Mouse (Mus musculus): ENCODE data around the gene Dhdh. TPM values are rescaled to one million over a fixed set of nuclear protein-coding genes. Genes with fewer than 3 reads are reported as not detected.
"Not testable (repeated sequence)": the region's sequence is repeated elsewhere in the genome, so short reads cannot be mapped to it uniquely, and the experiment has no call there.

Gene Dhdh
- polyA plus RNA-seq, 1 experiment from 2014 or later, result 6.1 TPM

DNA sequence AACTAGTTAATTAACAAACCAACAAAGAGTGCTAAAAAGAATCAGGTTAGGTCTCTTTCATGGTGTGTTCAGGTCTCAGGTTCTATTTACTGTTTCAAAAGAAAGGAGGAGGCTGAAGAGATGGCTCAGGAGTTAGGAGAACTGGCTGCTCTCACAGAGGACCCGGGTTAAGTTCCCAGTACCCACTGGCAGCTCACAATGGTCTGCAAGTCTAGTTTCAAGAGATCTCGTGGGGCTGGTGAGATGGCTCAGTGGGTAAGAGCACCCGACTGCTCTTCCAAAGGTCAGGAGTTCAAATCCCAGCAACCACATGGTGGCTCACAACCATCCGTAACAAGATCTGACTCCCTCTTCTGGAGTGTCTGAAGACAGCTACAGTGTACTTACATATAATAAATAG is 8.3 kb downstream of the Dhdh start:
- not testable (repeated sequence) for H3K4me3 ChIP-seq; H3K4me1 ChIP-seq; H3K27me3 ChIP-seq (ENCODE audit: insufficient read depth, poor library complexity, severe bottlenecking); H3K36me3 ChIP-seq; H3K27ac ChIP-seq; H3K9me3 ChIP-seq; DNase-seq (ENCODE audit: low spot score)
- WGBS, result 81% methylated on average over 3 of the region's 4 CpGs

GRCm38 (mm10) chr7:45478774-45479173 is 9.8 kb downstream of the Dhdh start:
- Histone ChIP-seq H3K4me1 (no peaks in the 10 kb centered on the region), H3K4me3 (no peak overlapping the region), H3K36me3 (peaks cover 9% of the 10 kb centered on the region), H3K27me3 (ENCODE audit: insufficient read depth, poor library complexity, severe bottlenecking) (no peaks in the 10 kb centered on the region), H3K27ac (no peak overlapping the region), H3K9me3 (no peaks in the 10 kb centered on the region)
- no peak for DNase-seq (ENCODE audit: low spot score)
- WGBS, result 89% methylated on average over 7 of the region's 7 CpGs

- no peak overlapping the region for H3K27ac ChIP-seq
- H3K4me1 ChIP-seq, result no peaks in the 10 kb centered on the region
- H3K27me3 ChIP-seq (ENCODE audit: insufficient read depth, poor library complexity, severe bottlenecking), result no peaks in the 10 kb centered on the region
- no peak for DNase-seq (ENCODE audit: low spot score)
- no peaks in the 10 kb centered on the region for H3K9me3 ChIP-seq
- H3K4me3 ChIP-seq, result no peak overlapping the region
- 24% methylated on average over 3 of the region's 3 CpGs for WGBS
- peaks cover 9% of the 10 kb centered on the region for H3K36me3 ChIP-seq
Measured at GRCm38 (mm10) chr7:45477003-45477402, 11.6 kb downstream of the Dhdh start.

GRCm38 (mm10) chr7:45476453-45476852 is 12.2 kb downstream of the Dhdh start:
- Histone ChIP-seq H3K36me3 (peaks cover 9% of the 10 kb centered on the region), H3K27me3 (ENCODE audit: insufficient read depth, poor library complexity, severe bottlenecking) (no peaks in the 10 kb centered on the region), H3K4me1 (no peaks in the 10 kb centered on the region), H3K27ac (no peak overlapping the region), H3K4me3 (no peak overlapping the region), H3K9me3 (no peaks in the 10 kb centered on the region)
- DNase-seq (ENCODE audit: low spot score), result no peak
- WGBS, result 52% methylated on average over 1 of the region's 1 CpGs

DNA sequence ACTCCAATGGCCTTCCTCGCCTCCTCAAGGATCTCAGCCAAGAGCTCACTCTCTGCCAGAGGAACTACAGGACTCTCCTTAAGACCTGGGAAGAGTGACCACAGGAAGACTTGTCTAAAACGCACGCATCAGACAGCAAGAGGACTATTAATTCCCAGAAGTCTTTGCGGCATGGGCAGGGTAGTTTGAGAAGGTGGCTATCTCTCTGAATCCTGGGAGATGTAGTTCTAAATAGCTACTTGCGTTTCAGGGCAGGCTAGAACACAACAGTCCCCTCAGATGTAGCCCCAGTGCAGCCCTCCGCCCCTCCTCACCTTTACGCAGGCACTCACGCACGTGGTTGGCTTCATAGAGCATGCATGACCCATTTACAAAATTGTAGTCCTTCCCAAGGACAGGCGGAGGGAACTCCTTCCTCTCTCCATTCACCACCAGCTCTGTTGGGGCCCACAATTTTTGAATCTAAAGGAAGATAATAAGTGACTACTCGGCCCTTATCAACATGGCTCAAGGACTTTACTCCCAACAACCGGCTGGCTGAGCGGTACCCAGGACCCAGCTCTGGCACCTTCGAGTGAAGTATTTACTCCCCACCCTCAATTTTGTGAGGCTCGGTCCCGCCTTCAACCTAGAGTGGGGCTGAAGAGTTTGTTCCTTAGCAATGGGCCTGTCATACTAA is 13.2 kb downstream of the Dhdh start:
- Histone ChIP-seq H3K27ac (peak overlapping the region; percentile 80), H3K36me3 (peaks cover 9% of the 10 kb centered on the region), H3K4me3 (peak overlapping the region; percentile 49)

GRCm38 (mm10) chr7:45470869-45471268 is 17.7 kb downstream of the Dhdh start:
- no peak overlapping the region for H3K4me3 ChIP-seq
- peaks cover 12% of the 10 kb centered on the region for H3K4me1 ChIP-seq
- H3K27me3 ChIP-seq (ENCODE audit: insufficient read depth, poor library complexity, severe bottlenecking), result no peaks in the 10 kb centered on the region
- H3K36me3 ChIP-seq, result no peaks in the 10 kb centered on the region
- H3K27ac ChIP-seq, result no peak overlapping the region
- no peak for DNase-seq (ENCODE audit: low spot score)
- 9% methylated on average over 3 of the region's 3 CpGs for WGBS
- no peaks in the 10 kb centered on the region for H3K9me3 ChIP-seq

More for the DNA sequence above, 13.2 kb downstream of the Dhdh start:
- H3K9me3 ChIP-seq, result no peaks in the 10 kb centered on the region
- no peaks in the 10 kb centered on the region for H3K27me3 ChIP-seq (ENCODE audit: insufficient read depth, poor library complexity, severe bottlenecking)
- WGBS, result 61% methylated on average over 16 of the region's 16 CpGs
- no peaks in the 10 kb centered on the region for H3K4me1 ChIP-seq
- DNase-seq (ENCODE audit: low spot score), result no peak

- H3K4me1 ChIP-seq, result peaks cover 22% of the 10 kb centered on the region
- H3K9me3 ChIP-seq, result no peaks in the 10 kb centered on the region
- peak overlapping the region; percentile 95 for H3K4me3 ChIP-seq
- peak overlapping the region; percentile 96 for H3K27ac ChIP-seq
- DNase-seq (ENCODE audit: low spot score), result no peak
- 26% methylated on average over 7 of the region's 7 CpGs for WGBS
- H3K36me3 ChIP-seq, result peaks cover 33% of the 10 kb centered on the region
- no peaks in the 10 kb centered on the region for H3K27me3 ChIP-seq (ENCODE audit: insufficient read depth, poor library complexity, severe bottlenecking)
Measured at GRCm38 (mm10) chr7:45467090-45467670, 21.4 kb downstream of the Dhdh start.

DNA sequence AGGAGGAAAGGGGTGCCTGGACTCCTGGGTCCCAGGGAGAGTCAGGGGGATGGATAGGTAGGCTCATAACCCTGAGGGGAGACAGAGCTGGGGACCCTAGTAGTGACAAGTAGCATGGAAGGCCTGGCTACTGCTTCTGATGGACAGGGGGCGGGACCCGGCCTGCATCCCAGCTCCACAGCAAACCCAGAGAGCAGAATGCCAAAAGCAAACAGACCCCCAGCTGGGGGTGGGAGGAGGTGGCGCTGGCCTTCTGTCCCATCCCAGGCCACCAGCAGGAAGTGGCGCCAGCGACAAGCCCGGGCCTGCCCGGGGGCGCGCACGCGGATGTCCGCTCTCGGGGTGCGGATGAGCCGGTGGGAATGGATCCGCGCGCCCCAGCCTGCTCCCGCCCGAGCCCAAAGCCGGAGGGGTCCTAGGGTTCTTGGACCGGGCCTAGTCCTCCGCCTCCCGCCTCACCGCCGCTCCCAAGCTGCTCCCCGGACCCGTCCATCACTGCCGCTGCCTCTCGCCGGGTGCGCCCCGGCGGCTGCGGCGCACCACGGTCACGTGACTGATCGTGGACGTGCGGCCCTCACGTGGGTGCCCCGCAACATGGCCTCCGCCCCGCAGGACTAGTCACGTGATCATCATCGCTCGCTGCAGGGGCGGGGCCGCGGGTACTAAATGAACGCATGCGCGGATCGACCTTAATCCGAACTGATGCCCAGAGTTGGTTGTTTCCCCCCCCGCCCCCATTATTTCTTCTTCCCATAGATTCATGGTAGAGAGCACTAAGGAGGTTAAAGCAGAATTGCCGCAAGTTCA is 22.1 kb downstream of the Dhdh start, which contains the start of gene Bax:
Gene Bax, minus strand, starts transcription at position 616 of the 807 bp plus-strand sequence.
- WGBS, result 0% methylated on average over 58 of the region's 58 CpGs
- Histone ChIP-seq H3K36me3 (peaks cover 39% of the 10 kb centered on the region), H3K27me3 (ENCODE audit: insufficient read depth, poor library complexity, severe bottlenecking) (no peaks in the 10 kb centered on the region), H3K4me1 (peaks cover 27% of the 10 kb centered on the region), H3K9me3 (no peaks in the 10 kb centered on the region), H3K4me3 (peak within 1 kb of the TSS; percentile 95), H3K27ac (peak within 1 kb of the TSS; percentile 96)
- DNase-seq (ENCODE audit: low spot score), result peak; percentile 97

GRCm38 (mm10) chr7:45465549-45465948 is 23.1 kb downstream of the Dhdh start:
- H3K4me3 ChIP-seq, result peak overlapping the region; percentile 95
- WGBS, result 81% methylated on average over 9 of the region's 9 CpGs
- DNase-seq (ENCODE audit: low spot score), result no peak
- H3K27ac ChIP-seq, result peak overlapping the region; percentile 96
- no peaks in the 10 kb centered on the region for H3K27me3 ChIP-seq (ENCODE audit: insufficient read depth, poor library complexity, severe bottlenecking)
- peaks cover 36% of the 10 kb centered on the region for H3K4me1 ChIP-seq
- peaks cover 43% of the 10 kb centered on the region for H3K36me3 ChIP-seq
- H3K9me3 ChIP-seq, result no peaks in the 10 kb centered on the region

DNA sequence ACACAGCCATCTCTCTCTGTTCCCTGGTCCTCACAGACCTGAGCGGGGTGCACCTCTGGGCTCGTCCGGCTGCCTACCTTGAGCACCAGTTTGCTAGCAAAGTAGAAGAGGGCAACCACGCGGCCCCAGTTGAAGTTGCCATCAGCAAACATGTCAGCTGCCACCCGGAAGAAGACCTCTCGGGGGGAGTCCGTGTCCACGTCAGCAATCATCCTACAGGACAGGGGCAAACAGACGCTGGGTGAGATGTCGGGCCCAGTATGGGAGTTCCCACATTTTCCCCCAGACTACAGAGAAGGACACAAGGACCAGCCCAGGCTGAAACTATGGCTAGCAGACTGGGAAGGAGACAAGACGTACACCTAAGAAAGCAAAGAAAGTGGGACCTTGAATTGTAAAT is 23.5 kb downstream of the Dhdh start:
- no peak for DNase-seq (ENCODE audit: low spot score)
- peaks cover 46% of the 10 kb centered on the region for H3K36me3 ChIP-seq
- 92% methylated on average over 12 of the region's 12 CpGs for WGBS
- 0 out of 2 replicates have a peak overlapping the region, but pooled peaks have one; percentile 96 for H3K27ac ChIP-seq
- H3K4me1 ChIP-seq, result peaks cover 40% of the 10 kb centered on the region
- H3K9me3 ChIP-seq, result no peaks in the 10 kb centered on the region
- peak overlapping the region; percentile 95 for H3K4me3 ChIP-seq
- H3K27me3 ChIP-seq (ENCODE audit: insufficient read depth, poor library complexity, severe bottlenecking), result no peaks in the 10 kb centered on the region

GRCm38 (mm10) chr7:45463987-45464778 is 24.4 kb downstream of the Dhdh start:
- WGBS, result 91% methylated on average over 7 of the region's 7 CpGs
- no peaks in the 10 kb centered on the region for H3K9me3 ChIP-seq
- H3K4me1 ChIP-seq, result peaks cover 42% of the 10 kb centered on the region
- peaks cover 46% of the 10 kb centered on the region for H3K36me3 ChIP-seq
- no peak overlapping the region for H3K4me3 ChIP-seq
- H3K27ac ChIP-seq, result no peak overlapping the region
- H3K27me3 ChIP-seq (ENCODE audit: insufficient read depth, poor library complexity, severe bottlenecking), result no peaks in the 10 kb centered on the region
- DNase-seq (ENCODE audit: low spot score), result no peak

- H3K4me1 ChIP-seq, result peaks cover 48% of the 10 kb centered on the region
- not testable (repeated sequence) for H3K27me3 ChIP-seq (ENCODE audit: insufficient read depth, poor library complexity, severe bottlenecking); DNase-seq (ENCODE audit: low spot score); H3K27ac ChIP-seq; H3K4me3 ChIP-seq; H3K9me3 ChIP-seq
- H3K36me3 ChIP-seq, result peaks cover 56% of the 10 kb centered on the region
- 82% methylated on average over 4 of the region's 4 CpGs for WGBS
Measured at GRCm38 (mm10) chr7:45462868-45463267, 25.7 kb downstream of the Dhdh start.
